Mouse (Mus musculus) limb, embryonic 10.5 days (tissue): ENCODE measurements around the gene Nucks1. TPM values are rescaled to one million over a fixed set of nuclear protein-coding genes. Genes with fewer than 3 reads are reported as not detected.

Source experiments
- DNase-seq: peaks from one replicate; pipeline ENCODE4 v3.0.0-alpha.2; 2017; ENCODE audit warnings: low spot score
- H3K27ac ChIP-seq: fragments of 300-500 bp; sonication (generic); 2 replicates; pipeline ENCODE4 v1.5.1; 2016; ENCODE audit warnings: mild to moderate bottlenecking
- H3K27me3 ChIP-seq: fragments of 300-500 bp; sonication (generic); 2 replicates; pipeline ENCODE4 v1.6.1; 2016; ENCODE audit warnings: low read depth, mild to moderate bottlenecking; ENCODE audit not compliant: poor library complexity, severe bottlenecking
- H3K36me3 ChIP-seq: fragments of 300-500 bp; sonication (generic); 2 replicates; pipeline ENCODE4 v1.6.1; 2016; ENCODE audit warnings: mild to moderate bottlenecking, moderate library complexity
- H3K4me1 ChIP-seq: fragments of 300-500 bp; sonication (generic); 2 replicates; pipeline ENCODE4 v1.6.1; 2016
- H3K4me3 ChIP-seq: fragments of 300-500 bp; sonication (generic); 2 replicates; pipeline ENCODE4 v1.5.1; 2016; ENCODE audit warnings: mild to moderate bottlenecking, moderate library complexity
- H3K9me3 ChIP-seq: fragments of 300-500 bp; sonication (generic); replicated peaks from 2 replicates; pipeline ENCODE4 v1.6.1; 2016; ENCODE audit warnings: mild to moderate bottlenecking
- WGBS: fragments of 180-500 bp; shearing (Covaris S2); methylation state at CpG from one replicate; pipeline ENCODE4 v1.1.7; 2016; 5-methylcytosine and 5-hydroxymethylcytosine counted together
- polyA plus RNA-seq: library from polyadenylated mRNA; unstranded; fragments of >200 nt; fragmentation: Nextera tagmentation; extraction: Ambion mirVana; gene quantifications from 2 replicates; pipeline ENCODE4 v1.2.1, GENCODE M21; 2016

Gene Nucks1
- 97.8 and 110 TPM in 2 replicates for polyA plus RNA-seq

DNA sequence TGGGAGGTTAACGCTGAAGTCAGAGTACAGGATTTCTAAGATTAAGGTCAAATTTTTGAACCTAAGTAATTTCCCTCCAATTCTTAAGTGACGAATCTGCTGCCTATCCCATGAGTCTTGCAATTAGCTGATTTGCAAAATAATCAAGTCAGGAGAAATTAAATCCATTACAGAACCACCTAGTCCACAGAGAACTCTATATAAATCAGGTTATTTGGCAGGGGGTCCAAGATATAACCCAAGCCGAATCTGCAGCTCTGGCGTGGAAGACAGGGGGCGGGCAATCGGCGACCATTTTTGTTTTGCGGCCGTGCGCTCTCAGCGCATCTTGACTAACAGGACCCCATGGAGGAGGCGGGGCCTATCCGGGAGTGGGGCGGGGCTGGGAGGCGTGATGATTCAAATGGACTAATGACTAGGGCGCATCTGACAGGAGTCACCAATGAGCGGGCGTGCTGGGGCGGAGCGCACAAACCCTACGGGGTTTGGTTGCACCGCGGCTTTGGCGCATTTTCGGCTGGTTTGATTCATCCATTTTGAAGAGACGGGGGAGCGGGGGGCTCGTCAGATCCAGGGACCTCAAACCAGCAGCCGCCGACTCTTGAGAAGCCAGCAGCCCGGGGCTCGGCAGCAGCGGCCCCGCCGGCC, at the start of gene Nucks1:
Nucks1 (plus strand) TSS at position 534 of the 648 bp plus-strand sequence.
- peak within 1 kb of the TSS; percentile 88 for H3K4me3 ChIP-seq
- H3K9me3 ChIP-seq: no peaks in the 10 kb centered on the region
- peaks cover 4% of the 10 kb centered on the region; the same call in 1 of the 2 replicates for H3K27me3 ChIP-seq
- peak within 1 kb of the TSS; percentile 99 for H3K27ac ChIP-seq
- peaks cover 24% of the 10 kb centered on the region for H3K36me3 ChIP-seq
- peaks cover 9% of the 10 kb centered on the region for H3K4me1 ChIP-seq
- under 1% methylated on average over 35 of the region's 35 CpGs for WGBS
- DNase-seq: peak; percentile 97

DNA sequence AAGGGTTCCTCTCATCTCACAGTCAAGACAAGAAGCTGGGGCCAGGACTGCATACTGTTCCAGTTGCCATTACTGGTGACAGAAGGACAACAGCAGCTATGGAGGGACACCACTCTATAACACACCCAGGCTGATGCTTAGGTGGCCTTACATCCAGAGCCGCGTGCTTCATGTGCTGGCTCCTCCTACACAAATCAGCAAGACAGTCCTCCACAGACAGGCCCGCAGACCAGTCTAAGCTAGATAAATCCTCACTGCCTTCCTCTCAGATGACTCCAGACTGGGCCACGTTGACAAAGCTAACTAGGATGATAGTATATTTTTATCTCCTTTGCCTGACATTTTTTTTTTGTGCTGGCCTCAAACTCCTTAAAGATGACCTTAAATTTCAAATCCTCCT, 48.5 kb upstream of the Nucks1 start:
- H3K27me3 ChIP-seq: no peaks in the 10 kb centered on the region
- H3K4me3 ChIP-seq: no peak overlapping the region
- no peaks in the 10 kb centered on the region for H3K36me3 ChIP-seq
- no peaks in the 10 kb centered on the region for H3K4me1 ChIP-seq
- H3K9me3 ChIP-seq: no peaks in the 10 kb centered on the region
- 75% methylated on average over 4 of the region's 4 CpGs for WGBS
- no peak overlapping the region for H3K27ac ChIP-seq
- no peak for DNase-seq

- Histone ChIP-seq H3K36me3 (no peaks in the 10 kb centered on the region), H3K9me3 (no peaks in the 10 kb centered on the region), H3K27me3 (peaks cover 11% of the 10 kb centered on the region), H3K4me1 (peaks cover 7% of the 10 kb centered on the region), H3K4me3 (no peak overlapping the region), H3K27ac (no peak overlapping the region)
- no peak for DNase-seq
- 79% methylated on average over 5 of the region's 5 CpGs for WGBS
Observed at GRCm38 (mm10) chr1:131865596-131865995, 44.7 kb upstream of the Nucks1 start.

- Histone ChIP-seq H3K27ac (no peak overlapping the region), H3K36me3 (no peaks in the 10 kb centered on the region), H3K9me3 (no peaks in the 10 kb centered on the region), H3K4me3 (peak overlapping the region; percentile 69; the same call in 1 of the 2 replicates), H3K4me1 (peaks cover 7% of the 10 kb centered on the region), H3K27me3 (peaks cover 11% of the 10 kb centered on the region)
- 78% methylated on average over 6 of the region's 6 CpGs for WGBS
- no peak for DNase-seq
Observed at GRCm38 (mm10) chr1:131866304-131866999, 43.9 kb upstream of the Nucks1 start.

GRCm38 (mm10) chr1:131867093-131867945, 43.0 kb upstream of the Nucks1 start, which contains the start of gene Rab29:
Gene Rab29, plus strand, starts transcription at chr1:131867224.
- H3K4me1 ChIP-seq: peaks cover 7% of the 10 kb centered on the region
- peaks cover 11% of the 10 kb centered on the region for H3K27me3 ChIP-seq
- peak; percentile 89 for DNase-seq
- peak within 1 kb of the TSS; percentile 67 for H3K27ac ChIP-seq
- 1% methylated on average over 46 of the region's 46 CpGs for WGBS
- peak within 1 kb of the TSS; percentile 69 for H3K4me3 ChIP-seq
- no peaks in the 10 kb centered on the region for H3K36me3 ChIP-seq
- H3K9me3 ChIP-seq: no peaks in the 10 kb centered on the region

DNA sequence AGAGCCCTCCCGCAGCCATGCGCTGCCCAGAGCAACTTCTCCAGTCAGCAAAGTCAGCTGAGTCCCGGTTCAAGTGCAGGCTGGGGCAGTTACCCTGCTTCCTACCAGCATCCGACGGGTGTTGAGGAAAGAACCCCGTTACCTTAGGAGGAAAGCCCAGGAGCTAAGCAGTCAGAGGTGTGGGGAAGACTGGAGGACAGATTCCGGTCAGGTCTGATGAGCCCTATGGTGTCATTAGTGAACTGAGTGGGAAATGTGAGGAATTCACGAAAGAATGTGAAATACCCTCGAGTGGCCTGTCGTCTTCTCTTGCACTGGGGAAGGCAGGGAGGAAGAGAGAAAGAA, 42.4 kb upstream of the Nucks1 start:
- peak overlapping the region; percentile 67 for H3K27ac ChIP-seq
- peak overlapping the region; percentile 69 for H3K4me3 ChIP-seq
- H3K27me3 ChIP-seq: peaks cover 11% of the 10 kb centered on the region
- no peaks in the 10 kb centered on the region for H3K9me3 ChIP-seq
- H3K4me1 ChIP-seq: peaks cover 7% of the 10 kb centered on the region
- 19% methylated on average over 10 of the region's 10 CpGs for WGBS
- no peak for DNase-seq
- no peaks in the 10 kb centered on the region for H3K36me3 ChIP-seq

GRCm38 (mm10) chr1:131869561-131869960, 40.8 kb upstream of the Nucks1 start:
- no peaks in the 10 kb centered on the region for H3K36me3 ChIP-seq
- no peak for DNase-seq
- peaks cover 7% of the 10 kb centered on the region for H3K4me1 ChIP-seq
- H3K27ac ChIP-seq: no peak overlapping the region
- no peak overlapping the region for H3K4me3 ChIP-seq
- WGBS: 85% methylated on average over 2 of the region's 2 CpGs
- no peaks in the 10 kb centered on the region for H3K9me3 ChIP-seq
- peaks cover 11% of the 10 kb centered on the region for H3K27me3 ChIP-seq

DNA sequence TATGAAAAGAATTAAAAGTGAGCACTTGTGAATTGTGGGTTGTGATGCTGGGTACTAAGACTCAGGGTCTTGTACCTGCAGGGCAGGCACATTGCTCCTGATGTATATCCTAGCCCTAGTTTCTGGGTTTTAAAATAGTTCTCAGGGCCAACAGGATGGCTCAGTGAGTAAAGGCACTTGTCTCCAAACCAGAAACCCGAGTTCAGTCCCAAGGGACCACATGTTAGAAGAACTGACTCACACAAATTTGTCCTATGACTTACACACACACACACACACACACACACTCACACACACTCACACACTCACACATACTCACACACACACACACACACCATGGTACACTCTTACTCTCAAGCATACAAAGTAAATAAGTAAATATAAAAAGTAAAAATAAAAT, 37.5 kb upstream of the Nucks1 start:
- 63% methylated on average over 1 of the region's 1 CpGs for WGBS
- Histone ChIP-seq H3K9me3 (no peaks in the 10 kb centered on the region), H3K27ac (no peak overlapping the region), H3K4me3 (no peak overlapping the region), H3K4me1 (peaks cover 3% of the 10 kb centered on the region), H3K36me3 (no peaks in the 10 kb centered on the region), H3K27me3 (peaks cover 6% of the 10 kb centered on the region)
- no peak for DNase-seq

GRCm38 (mm10) chr1:131879816-131880215, 30.5 kb upstream of the Nucks1 start:
- H3K27me3 ChIP-seq: no peaks in the 10 kb centered on the region
- H3K4me1 ChIP-seq: 0 out of 2 replicates have a peak, but pooled peaks cover 3% of the 10 kb centered on the region
- no peak overlapping the region for H3K27ac ChIP-seq
- H3K4me3 ChIP-seq: no peak overlapping the region
- no peaks in the 10 kb centered on the region for H3K36me3 ChIP-seq
- 69% methylated on average over 2 of the region's 2 CpGs for WGBS
- H3K9me3 ChIP-seq: no peaks in the 10 kb centered on the region
- no peak for DNase-seq

GRCm38 (mm10) chr1:131882787-131883186, 27.5 kb upstream of the Nucks1 start:
- no peak overlapping the region for H3K27ac ChIP-seq
- DNase-seq: no peak
- H3K9me3 ChIP-seq: no peaks in the 10 kb centered on the region
- H3K4me1 ChIP-seq: 0 out of 2 replicates have a peak, but pooled peaks cover 3% of the 10 kb centered on the region
- no peaks in the 10 kb centered on the region for H3K27me3 ChIP-seq
- no peaks in the 10 kb centered on the region for H3K36me3 ChIP-seq
- 56% methylated on average over 2 of the region's 2 CpGs for WGBS
- no peak overlapping the region for H3K4me3 ChIP-seq

- no peak for DNase-seq
- 85% methylated on average over 2 of the region's 2 CpGs for WGBS
- no peaks in the 10 kb centered on the region for H3K27me3 ChIP-seq
- H3K4me3 ChIP-seq: no peak overlapping the region
- no peak overlapping the region for H3K27ac ChIP-seq
- H3K36me3 ChIP-seq: no peaks in the 10 kb centered on the region
- no peaks in the 10 kb centered on the region for H3K4me1 ChIP-seq
- no peaks in the 10 kb centered on the region for H3K9me3 ChIP-seq
Observed at GRCm38 (mm10) chr1:131886173-131886572, 24.2 kb upstream of the Nucks1 start.

GRCm38 (mm10) chr1:131886641-131887040, 23.7 kb upstream of the Nucks1 start:
- Histone ChIP-seq H3K27me3 (no peaks in the 10 kb centered on the region), H3K4me1 (no peaks in the 10 kb centered on the region), H3K27ac (no peak overlapping the region), H3K4me3 (no peak overlapping the region), H3K36me3 (no peaks in the 10 kb centered on the region), H3K9me3 (no peaks in the 10 kb centered on the region)
- DNase-seq: no peak
- 91% methylated on average over 3 of the region's 3 CpGs for WGBS
